Mouse (Mus musculus) stomach, postnatal 0 days (tissue): ENCODE results near the gene Cox10. TPM values are rescaled to one million over a fixed set of nuclear protein-coding genes. Genes with fewer than 3 reads are reported as not detected.
A peak's percentile ranks its signal among the peaks of the same experiment; 100 is the strongest.
"Not testable (repeated sequence)": the region's sequence is repeated elsewhere in the genome, so short reads cannot be mapped to it uniquely, and the experiment has no call there.

Experiments
- ATAC-seq: fragments of 200-750 bp; cut with Nextera tagmentation; 2 replicates; pipeline ENCODE4 v1.8.0; 2017; ENCODE audit not compliant: low FRiP score, low TSS enrichment
- DNase-seq: peaks from one replicate; pipeline ENCODE4 v3.0.0-alpha.2; 2016; ENCODE audit warnings: low spot score
- H3K27ac ChIP-seq: fragments of 300-500 bp; sonication (generic); replicated peaks from 2 replicates; pipeline ENCODE4 v1.5.1; 2014; ENCODE audit warnings: mild to moderate bottlenecking, control low read depth
- H3K27me3 ChIP-seq: fragments of 300-500 bp; sonication (generic); 2 replicates; pipeline ENCODE4 v1.6.1; 2014; ENCODE audit warnings: low read length; ENCODE audit not compliant: control insufficient read depth, insufficient read depth
- H3K36me3 ChIP-seq: fragments of 300-500 bp; sonication (generic); 2 replicates; pipeline ENCODE4 v1.6.1; 2014; ENCODE audit warnings: low read length, mixed read lengths; ENCODE audit not compliant: control insufficient read depth, insufficient read depth
- H3K4me1 ChIP-seq: fragments of 300-500 bp; sonication (generic); replicated peaks from 2 replicates; pipeline ENCODE4 v1.6.1; 2014; ENCODE audit warnings: antibody characterized with exemption; ENCODE audit not compliant: control insufficient read depth, insufficient read depth
- H3K4me2 ChIP-seq: fragments of 300-500 bp; sonication (generic); replicated peaks from 2 replicates; pipeline ENCODE4 v1.6.1; 2014; ENCODE audit warnings: low read depth, mild to moderate bottlenecking, control low read depth, moderate library complexity
- H3K4me3 ChIP-seq: fragments of 300-500 bp; sonication (generic); 2 replicates; pipeline ENCODE4 v1.5.1; 2014; ENCODE audit warnings: low read depth, low read length, control low read depth
- H3K9ac ChIP-seq: fragments of 300-500 bp; sonication (generic); 2 replicates; pipeline ENCODE4 v1.6.1; 2014; ENCODE audit warnings: mild to moderate bottlenecking, low read length, control low read depth, mixed read lengths
- H3K9me3 ChIP-seq: fragments of 300-500 bp; sonication (generic); 2 replicates; pipeline ENCODE4 v1.6.1; 2016; ENCODE audit warnings: low read length; ENCODE audit not compliant: control insufficient read depth
- CTCF ChIP-seq: IDR thresholded peaks from 2 replicates; pipeline ENCODE4 v1.5.1; 2016; ENCODE audit warnings: antibody characterized with exemption, low read depth, mild to moderate bottlenecking, moderate library complexity
- EP300 ChIP-seq: optimal IDR thresholded peaks from 2 replicates; pipeline ENCODE3; 2016; ENCODE audit warnings: antibody characterized with exemption
- WGBS: fragments of 180-500 bp; shearing (Covaris S2); extraction: QIAGEN DNeasy Blood & Tissue Kit; methylation state at CpG from one replicate; pipeline ENCODE4 v1.1.7; 2014; 5-methylcytosine and 5-hydroxymethylcytosine counted together
- polyA plus RNA-seq: library from polyadenylated mRNA; unstranded; fragments of >200 nt; fragmentation: Nextera tagmentation; extraction: Ambion mirVana; gene quantifications from 2 replicates; pipeline ENCODE4 v1.2.1, GENCODE M21; 2015

The Cox10 gene
- 16.9 and 19.0 TPM in 2 replicates for polyA plus RNA-seq

DNA sequence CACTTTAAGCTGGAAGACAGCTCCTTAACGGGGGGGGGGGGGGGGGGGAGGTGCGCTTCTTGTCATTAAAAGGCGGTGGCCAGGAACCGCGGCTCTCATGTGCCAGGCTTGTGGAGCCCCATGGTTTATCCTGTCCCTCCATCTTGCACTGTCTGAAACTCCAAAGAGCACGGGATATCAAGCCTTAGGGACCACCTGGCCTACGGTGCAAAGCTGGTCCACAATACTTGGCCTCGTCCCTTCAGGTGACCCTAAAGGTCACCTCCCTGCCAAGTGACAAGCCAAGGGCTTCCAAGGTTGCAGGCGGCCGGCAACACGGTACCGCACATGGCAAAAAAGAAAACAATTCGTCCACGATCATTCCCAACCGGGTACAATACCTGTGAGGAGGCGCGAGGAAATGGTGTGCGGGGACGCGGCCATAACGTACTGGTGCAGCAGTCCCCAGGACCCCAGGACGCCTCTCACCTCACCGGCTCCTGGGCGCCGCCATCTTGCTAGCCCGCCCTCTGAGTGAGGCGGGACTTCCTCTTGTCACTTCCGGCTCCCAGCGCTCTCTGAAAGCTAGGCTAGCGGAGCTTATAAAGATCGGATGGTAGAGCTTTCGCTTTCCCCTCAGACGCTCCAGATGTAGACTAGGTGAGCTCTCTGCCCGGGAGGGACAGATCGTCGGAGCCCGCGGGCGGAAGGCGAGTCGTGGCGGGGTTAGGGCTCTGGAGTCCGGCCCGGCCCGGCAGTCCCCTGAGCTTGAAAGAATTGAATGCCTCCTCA lies at the start of gene Cox10:
Gene Cox10, minus strand, starts transcription at position 513 of the 771 bp plus-strand sequence.
- TF ChIP-seq CTCF (no peak), EP300 (no peak)
- peak; percentile 91 for ATAC-seq
- under 1% methylated on average over 45 of the region's 45 CpGs for WGBS

DNA sequence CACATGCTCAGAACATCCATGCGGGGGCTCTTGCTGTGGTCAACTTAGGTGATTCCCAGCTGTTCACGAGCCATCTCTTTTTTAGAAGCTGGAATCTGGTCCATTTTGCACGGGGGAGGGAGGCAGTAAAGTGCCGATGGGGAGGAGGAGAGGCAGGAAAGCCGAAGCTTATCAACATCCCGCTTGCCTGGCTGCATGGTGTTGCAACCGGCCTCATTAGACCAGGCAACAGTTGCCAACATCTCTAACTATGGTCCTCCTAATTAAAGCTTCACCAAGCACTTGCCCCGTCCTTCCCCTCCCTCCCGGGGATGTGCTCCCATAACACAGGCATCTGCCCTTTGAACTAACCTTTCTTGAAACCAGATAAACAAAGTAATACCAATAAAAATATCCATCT lies 48.7 kb upstream of the Cox10 start:
- H3K4me2 ChIP-seq, result no peak overlapping the region
- H3K27ac ChIP-seq, result no peak overlapping the region
- no peaks in the 10 kb centered on the region for H3K9me3 ChIP-seq
- no peak for TF ChIP-seq CTCF
- TF ChIP-seq EP300, result no peak
- 50% methylated on average over 9 of the region's 9 CpGs for WGBS
- ATAC-seq (no peak), DNase-seq (no peak)
- H3K9ac ChIP-seq, result no peak overlapping the region
- H3K36me3 ChIP-seq, result no peaks in the 10 kb centered on the region
- no peak overlapping the region for H3K4me3 ChIP-seq
- H3K27me3 ChIP-seq, result no peaks in the 10 kb centered on the region
- no peaks in the 10 kb centered on the region for H3K4me1 ChIP-seq

More for the DNA sequence above, at the start of gene Cox10:
- H3K9me3 ChIP-seq, result no peaks in the 10 kb centered on the region
- DNase-seq, result peak; percentile 89
- peak within 1 kb of the TSS; percentile 67 for H3K4me3 ChIP-seq
- H3K4me2 ChIP-seq, result peak within 1 kb of the TSS; percentile 84
- H3K27ac ChIP-seq, result peak within 1 kb of the TSS; percentile 92
- H3K27me3 ChIP-seq, result no peaks in the 10 kb centered on the region
- no peaks in the 10 kb centered on the region; the same call in 1 of the 2 replicates for H3K36me3 ChIP-seq
- no peaks in the 10 kb centered on the region; the same call in 1 of the 2 replicates for H3K4me1 ChIP-seq
- H3K9ac ChIP-seq, result peak within 1 kb of the TSS; percentile 74

DNA sequence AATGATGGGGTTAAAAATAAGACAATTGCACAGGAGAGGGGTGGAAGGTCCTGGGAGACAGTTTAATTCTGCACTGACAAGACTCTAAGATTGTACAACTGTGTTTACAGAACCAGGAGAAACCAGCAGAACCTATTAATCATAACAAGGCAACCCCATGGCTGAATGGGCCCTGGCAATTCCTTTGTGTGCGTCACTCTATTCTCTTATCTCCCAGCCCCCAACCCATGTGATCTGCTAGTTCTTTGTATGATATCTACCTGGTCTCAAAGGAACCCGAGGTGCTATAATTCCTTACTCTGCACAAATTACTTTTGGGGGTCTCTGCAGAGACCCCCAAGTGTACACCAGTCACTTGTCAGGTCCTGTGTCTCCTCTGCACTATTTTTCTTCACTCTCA lies 46.2 kb upstream of the Cox10 start:
- Histone ChIP-seq H3K4me1 (no peaks in the 10 kb centered on the region), H3K9me3 (no peaks in the 10 kb centered on the region), H3K27me3 (no peaks in the 10 kb centered on the region), H3K36me3 (no peaks in the 10 kb centered on the region), H3K27ac (no peak overlapping the region), H3K4me3 (no peak overlapping the region), H3K9ac (no peak overlapping the region), H3K4me2 (no peak overlapping the region)
- no peak for TF ChIP-seq CTCF
- TF ChIP-seq EP300, result no peak
- 43% methylated on average over 2 of the region's 2 CpGs for WGBS
- ATAC-seq, result no peak
- DNase-seq, result no peak

DNA sequence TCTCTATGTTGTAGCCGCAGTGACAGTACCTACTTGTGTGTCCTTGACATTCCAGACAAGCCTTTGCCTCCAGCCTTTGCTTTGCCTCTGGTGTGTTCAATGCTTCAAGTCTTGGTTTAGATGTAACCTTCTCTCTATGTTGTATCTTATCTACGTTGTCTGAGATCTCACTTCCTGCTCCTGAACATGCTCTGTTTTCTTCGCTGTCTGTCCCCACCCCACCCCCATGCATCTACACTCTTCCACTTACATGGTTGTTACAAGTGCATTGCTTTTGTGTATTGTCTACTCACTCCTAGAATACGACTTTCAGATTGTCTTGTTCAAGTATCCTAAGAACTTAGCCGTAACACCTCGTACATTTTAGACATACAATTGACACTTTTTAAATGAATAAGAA lies 43.9 kb upstream of the Cox10 start:
- not testable (repeated sequence) for H3K4me2 ChIP-seq, H3K27me3 ChIP-seq, H3K4me1 ChIP-seq, H3K27ac ChIP-seq, H3K36me3 ChIP-seq, H3K9me3 ChIP-seq, ATAC-seq, H3K9ac ChIP-seq, DNase-seq, H3K4me3 ChIP-seq
- 84% methylated on average over 6 of the region's 6 CpGs for WGBS

DNA sequence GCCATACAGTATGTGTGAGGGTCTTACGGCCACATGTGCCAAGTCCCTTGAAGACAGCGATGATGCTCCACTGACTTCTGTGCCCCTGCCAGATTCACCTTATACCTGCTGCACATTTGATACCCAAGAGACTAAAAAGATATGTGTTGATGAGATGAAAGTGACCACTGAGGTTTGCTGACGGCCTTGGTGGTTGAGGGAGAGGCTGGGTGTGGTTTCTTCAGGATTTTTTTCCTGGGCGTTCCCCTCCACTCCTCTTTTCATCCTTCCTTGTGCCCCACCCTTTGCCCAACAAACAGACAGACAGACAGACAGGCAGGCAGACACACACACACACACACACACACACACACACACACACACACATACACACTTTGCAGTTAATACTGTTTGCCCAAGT lies 37.4 kb upstream of the Cox10 start:
- H3K27ac ChIP-seq, result no peak overlapping the region
- no peaks in the 10 kb centered on the region for H3K9me3 ChIP-seq
- no peak overlapping the region for H3K4me3 ChIP-seq
- no peaks in the 10 kb centered on the region for H3K27me3 ChIP-seq
- H3K36me3 ChIP-seq, result no peaks in the 10 kb centered on the region
- H3K4me1 ChIP-seq, result no peaks in the 10 kb centered on the region
- H3K4me2 ChIP-seq, result no peak overlapping the region
- no peak for TF ChIP-seq EP300
- no peak for TF ChIP-seq CTCF
- no peak overlapping the region for H3K9ac ChIP-seq
- WGBS, result 77% methylated on average over 4 of the region's 4 CpGs
- no peak for ATAC-seq
- DNase-seq, result no peak

DNA sequence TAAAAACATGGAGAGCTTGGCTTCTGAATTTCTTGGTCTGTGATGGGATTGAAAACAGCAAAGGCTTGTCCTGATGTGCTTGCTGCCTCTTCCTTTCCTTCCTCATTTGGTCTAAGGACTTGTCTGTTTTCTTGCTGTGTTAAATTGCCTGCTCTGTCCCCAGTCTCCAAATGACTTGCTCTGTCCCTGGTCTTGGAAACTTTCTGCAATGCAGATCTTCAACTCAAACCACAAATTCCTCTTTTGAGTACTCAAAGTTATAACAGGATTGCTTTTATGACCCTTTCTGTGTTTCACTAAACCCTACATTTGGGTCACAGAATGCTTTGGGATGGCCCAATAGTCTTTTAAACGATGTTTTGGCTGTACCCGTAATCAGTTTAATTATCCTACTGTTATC lies 36.6 kb upstream of the Cox10 start:
- TF ChIP-seq CTCF (no peak), EP300 (no peak)
- Histone ChIP-seq H3K4me3 (no peak overlapping the region), H3K27me3 (no peaks in the 10 kb centered on the region), H3K27ac (no peak overlapping the region), H3K4me2 (no peak overlapping the region), H3K9me3 (no peaks in the 10 kb centered on the region), H3K9ac (no peak overlapping the region), H3K4me1 (no peaks in the 10 kb centered on the region), H3K36me3 (no peaks in the 10 kb centered on the region)
- ATAC-seq (no peak), DNase-seq (no peak)
- WGBS, result 89% methylated on average over 2 of the region's 2 CpGs
